In the genomic region with DNA sequence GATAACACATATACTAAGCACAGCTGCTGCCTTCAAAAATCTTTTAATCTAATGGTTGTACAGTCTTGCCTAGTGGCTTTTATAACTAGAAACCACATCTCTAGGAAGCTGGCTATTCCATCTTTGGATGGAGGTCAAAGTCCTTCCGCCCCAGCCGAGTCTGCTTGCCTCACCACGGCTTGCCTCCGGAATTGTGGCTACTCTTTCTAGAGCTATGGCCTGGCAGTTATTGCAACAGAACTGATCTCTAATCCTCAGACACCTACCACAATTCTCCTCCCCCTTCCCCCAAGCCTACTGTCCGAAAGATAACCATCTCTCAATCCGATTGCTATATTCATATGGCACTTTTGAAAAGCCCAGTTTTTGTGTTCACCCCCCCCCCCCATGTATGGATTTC, we compare ENCODE assay signal across 17 mouse cellular contexts.
"Had no signal": no experiment of that assay in that cellular context is flagged by ENCODE, and none has a peak within 500 bp of the region (broad histone marks: within the 10 kb centered on the region; RNA-seq: fewer than 3 reads in every experiment).

No protein-coding gene starts in this region.

- DNase-seq: lung, adult 2 months; lung, postnatal 14 days; lung, postnatal 36 days; right cerebral cortex, postnatal 14 days; thymus, adult 2 months; thymus, postnatal 14 days; thymus, postnatal 36 days had no signal

- H3K9ac ChIP-seq: lung, embryonic 15.5 days; midbrain, embryonic 13.5 days; midbrain, embryonic 15.5 days; neural tube, embryonic 12.5 days; stomach, embryonic 15.5 days had no signal

- H3K9me3 ChIP-seq: lung, embryonic 15.5 days; midbrain, embryonic 13.5 days; midbrain, embryonic 15.5 days; neural tube, embryonic 12.5 days; stomach, embryonic 15.5 days had no signal

- H3K27ac ChIP-seq: lung, embryonic 15.5 days; macrophage; midbrain, embryonic 13.5 days; midbrain, embryonic 15.5 days; neural tube, embryonic 12.5 days; stomach, embryonic 15.5 days; stomach, postnatal 0 days had no signal

- H3K4me1 ChIP-seq: lung, embryonic 15.5 days; megakaryocyte, embryonic 14.5 days had no signal

- ATAC-seq: lung, postnatal 0 days; midbrain, embryonic 13.5 days; midbrain, embryonic 15.5 days had no signal

- H3K27me3 ChIP-seq: megakaryocyte, embryonic 14.5 days; midbrain, embryonic 13.5 days; midbrain, embryonic 15.5 days; neural tube, embryonic 12.5 days; stomach, embryonic 15.5 days had no signal

- H3K36me3 ChIP-seq: lung, embryonic 15.5 days; midbrain, embryonic 13.5 days; midbrain, embryonic 15.5 days; neural tube, embryonic 12.5 days; stomach, embryonic 15.5 days had no signal

- H3K4me2 ChIP-seq: lung, embryonic 15.5 days; midbrain, embryonic 11.5 days; midbrain, embryonic 13.5 days; midbrain, embryonic 15.5 days; neural tube, embryonic 12.5 days; stomach, embryonic 15.5 days had no signal

- H3K4me3 ChIP-seq: lung, embryonic 15.5 days; megakaryocyte, embryonic 14.5 days; midbrain, embryonic 13.5 days; midbrain, embryonic 15.5 days; neural tube, embryonic 12.5 days; stomach, embryonic 15.5 days had no signal
